Mouse (Mus musculus) Muller cell, postnatal 12 days (primary cell): ENCODE results near the gene Mrps7.
A peak's percentile ranks its signal among the peaks of the same experiment; 100 is the strongest.

Experiments used
- DNase-seq: peaks from one replicate; pipeline ENCODE4 v3.0.0-alpha.2; 2015; ENCODE audit errors: inconsistent ontology term

Gene Mrps7

GRCm38 (mm10) chr11:115603476-115604303 lies at the start of gene Mrps7, which contains the start of gene Gga3:
TSS of gene Mrps7 (plus strand) at chr11:115603925.
TSS of gene Gga3 (minus strand) at chr11:115604051.
- DNase-seq = peak; percentile 96

- no peak for DNase-seq
Measured at GRCm38 (mm10) chr11:115555717-115556116, 48.0 kb upstream of the Mrps7 start.

DNA sequence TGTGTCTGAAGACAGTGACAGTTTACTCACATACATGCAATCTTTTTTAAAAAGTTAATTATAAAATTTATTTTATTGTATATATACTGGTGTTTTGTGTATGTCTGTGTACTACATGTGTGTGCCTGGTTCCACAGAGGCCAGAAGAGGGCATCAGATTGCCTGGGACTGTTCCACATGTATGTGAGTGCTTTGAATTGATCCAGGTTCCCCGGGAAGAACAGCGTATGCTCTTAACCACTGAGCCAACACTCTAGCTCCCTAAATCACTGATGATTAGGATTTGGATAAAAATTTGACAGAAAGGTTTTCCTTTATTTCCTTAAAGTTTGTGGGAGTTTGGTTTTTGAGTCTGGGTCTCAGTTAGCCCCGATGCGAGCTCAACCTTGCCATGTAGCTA lies 40.3 kb upstream of the Mrps7 start:
- no peak for DNase-seq

GRCm38 (mm10) chr11:115564064-115564809 lies 39.5 kb upstream of the Mrps7 start, which contains the start of gene Nup85:
TSS of gene Nup85 (plus strand) at chr11:115564434.
- DNase-seq = peak; percentile 97

DNA sequence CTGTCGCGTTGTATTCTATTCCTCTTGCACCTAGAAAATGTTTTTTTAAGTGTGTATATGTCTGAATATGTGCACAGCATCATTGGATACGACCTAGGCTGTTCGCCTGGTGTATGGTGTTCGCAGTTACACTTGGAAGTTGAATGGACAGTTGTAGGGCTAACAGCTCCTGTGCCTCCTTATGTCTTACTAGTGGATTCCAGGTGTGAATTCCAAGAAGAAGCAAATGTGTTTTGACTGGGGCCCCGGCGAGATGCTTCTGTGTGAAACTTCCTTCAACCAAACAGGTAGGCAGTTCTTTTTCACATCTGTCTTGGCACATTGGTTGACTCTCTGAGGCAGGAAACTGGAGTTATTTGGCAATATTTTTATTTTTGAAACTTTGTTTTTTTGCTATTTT lies 38.8 kb upstream of the Mrps7 start:
- DNase-seq = no peak

GRCm38 (mm10) chr11:115579080-115579479 lies 24.6 kb upstream of the Mrps7 start:
- no peak for DNase-seq

DNA sequence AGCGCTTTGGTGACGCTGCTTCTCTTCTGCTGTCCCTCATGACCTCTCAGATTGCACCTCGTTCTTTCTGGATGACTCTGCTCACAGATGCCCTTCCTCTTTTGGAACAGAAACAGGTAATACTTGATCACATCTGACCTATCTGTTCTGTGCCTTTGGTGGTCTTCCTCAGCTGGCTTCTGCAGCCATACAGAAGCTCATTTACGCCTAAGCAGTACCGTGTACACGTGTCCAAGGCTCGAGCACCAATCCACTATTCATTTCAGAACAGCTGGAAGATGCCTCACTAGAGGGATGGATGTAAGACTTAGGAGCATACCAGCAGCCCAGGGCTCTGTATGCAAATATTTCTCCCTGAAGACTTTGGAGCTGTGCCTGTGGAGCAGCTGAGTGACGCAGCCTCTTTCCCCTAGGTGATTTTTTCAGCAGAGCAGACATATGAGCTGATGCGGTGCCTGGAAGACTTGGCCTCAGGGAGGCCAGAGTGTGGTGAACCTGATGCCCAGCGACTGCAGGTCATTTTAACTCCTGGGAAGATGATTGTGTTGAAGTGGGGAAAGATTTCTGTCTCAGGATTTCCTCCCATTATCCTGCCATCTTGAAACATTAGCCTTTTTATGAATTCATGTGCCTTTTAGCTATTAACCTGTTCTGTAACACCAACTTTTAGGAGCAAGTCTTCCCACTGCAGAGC lies 20.7 kb upstream of the Mrps7 start:
- no peak for DNase-seq

GRCm38 (mm10) chr11:115584376-115585073 lies 19.2 kb upstream of the Mrps7 start:
- DNase-seq = no peak

DNA sequence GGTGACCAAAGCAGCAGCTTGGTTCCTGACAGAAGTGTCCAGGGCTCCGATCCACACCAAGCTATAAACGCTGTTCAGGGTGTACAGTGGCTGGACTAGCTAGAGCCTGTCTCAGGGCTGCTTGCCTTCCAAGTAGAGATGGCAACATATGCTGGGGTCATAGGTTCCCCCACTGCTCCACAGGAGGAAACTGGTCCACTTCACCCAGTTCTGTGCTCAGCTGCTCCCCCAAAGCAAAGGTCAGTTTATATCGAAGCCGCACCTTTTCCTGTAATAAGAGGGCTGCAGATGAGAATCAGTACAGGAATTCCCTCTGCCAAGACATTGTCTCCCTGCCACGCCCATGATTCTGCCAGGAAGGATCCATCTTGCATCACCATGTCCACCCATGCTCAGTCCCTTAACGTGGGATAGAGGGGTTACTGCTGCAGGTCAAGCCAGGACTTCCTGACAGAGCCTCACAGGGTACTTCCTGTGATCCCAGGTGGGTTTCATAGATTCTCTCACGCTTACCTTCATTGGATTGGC lies 18.1 kb upstream of the Mrps7 start:
- no peak for DNase-seq

DNA sequence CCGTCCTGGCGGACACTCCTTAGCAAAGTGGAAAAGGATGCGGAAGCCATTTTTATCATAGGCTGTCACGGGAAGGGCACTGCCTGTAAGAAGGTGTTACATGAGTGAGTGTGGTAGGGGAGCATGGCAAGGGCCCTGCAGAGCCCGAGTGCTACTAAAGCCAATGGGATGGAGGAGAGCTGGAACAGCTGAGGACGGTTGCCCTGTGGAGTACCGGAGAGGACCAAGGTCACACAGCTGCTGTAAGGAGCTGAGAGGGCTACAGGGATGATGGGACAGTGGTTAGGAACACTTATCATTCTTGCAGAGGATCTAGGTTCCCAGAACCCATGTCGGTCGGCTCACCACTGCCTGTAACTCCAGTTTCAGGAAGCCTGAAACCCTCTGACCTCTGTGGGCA lies 17.3 kb upstream of the Mrps7 start:
- DNase-seq = no peak

- DNase-seq = no peak
Measured at GRCm38 (mm10) chr11:115587984-115588383, 15.7 kb upstream of the Mrps7 start.

DNA sequence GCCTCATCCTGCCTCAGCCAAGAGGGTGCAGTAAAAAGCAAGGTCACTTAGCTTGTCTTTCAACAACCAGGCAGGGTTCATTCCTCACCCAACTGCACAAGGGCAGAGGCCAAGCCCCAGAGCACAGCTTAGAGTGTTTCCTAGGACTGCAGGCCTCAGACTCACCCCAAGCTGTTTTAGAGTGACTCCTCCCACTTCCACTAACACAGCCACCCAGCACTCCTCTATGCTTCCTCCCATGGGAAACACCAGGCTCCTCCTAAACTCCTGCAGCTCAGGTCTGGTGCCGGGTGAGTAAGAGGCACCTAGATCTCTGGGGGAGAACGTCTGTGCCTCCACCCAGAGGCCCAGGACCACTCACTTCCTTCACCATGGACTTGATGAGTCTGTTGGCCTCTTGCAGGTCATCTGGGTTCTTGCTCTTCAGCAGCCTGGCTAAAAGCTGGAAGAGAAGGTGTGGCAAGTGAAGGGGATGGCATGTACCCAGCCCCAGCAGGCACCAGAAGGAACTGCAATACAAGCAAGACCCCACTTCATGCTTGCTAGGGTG lies 13.1 kb upstream of the Mrps7 start:
- no peak for DNase-seq

DNA sequence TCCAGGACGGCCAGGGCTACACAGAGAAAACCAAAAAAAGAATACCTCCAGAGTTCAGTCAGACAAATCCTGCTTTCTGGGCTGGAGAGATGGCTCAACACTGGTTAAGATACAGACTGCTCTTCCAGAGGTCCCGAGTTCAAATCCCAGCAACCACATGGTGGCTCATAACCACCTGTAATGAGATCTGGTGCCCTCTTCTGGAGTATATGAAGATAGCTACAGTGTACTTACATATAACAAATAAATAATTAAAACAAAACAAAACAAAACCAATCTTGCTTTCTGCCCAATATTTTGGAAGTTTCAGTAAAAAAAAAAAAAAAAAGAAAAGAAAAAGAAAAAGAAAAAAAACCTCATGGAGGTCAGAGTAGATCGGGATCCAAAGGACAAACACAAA lies 8.5 kb upstream of the Mrps7 start:
- no peak for DNase-seq

GRCm38 (mm10) chr11:115598309-115598708 lies 5.4 kb upstream of the Mrps7 start:
- no peak for DNase-seq

DNA sequence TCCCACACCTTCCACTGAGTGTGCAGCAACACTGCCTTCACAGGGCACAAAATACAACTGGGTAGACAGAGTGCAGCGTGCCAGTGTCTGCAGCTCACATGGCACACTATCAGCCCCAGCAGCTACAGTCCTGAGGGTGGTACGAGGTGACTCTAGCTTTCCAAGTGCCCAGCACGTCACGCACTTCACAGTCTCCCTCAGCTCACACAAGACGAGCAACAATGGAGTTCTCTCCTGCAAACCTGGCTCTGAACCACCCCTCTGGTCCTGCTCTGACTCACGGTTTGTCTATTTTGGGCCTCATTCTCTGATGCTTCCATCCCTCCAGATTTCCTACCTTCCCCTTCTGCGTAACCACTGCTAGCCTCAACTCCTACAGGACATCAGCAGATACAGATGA lies 4.0 kb upstream of the Mrps7 start:
- no peak for DNase-seq

GRCm38 (mm10) chr11:115600743-115601142 lies 3.0 kb upstream of the Mrps7 start:
- no peak for DNase-seq

GRCm38 (mm10) chr11:115601174-115601573 lies 2.6 kb upstream of the Mrps7 start:
- no peak for DNase-seq

DNA sequence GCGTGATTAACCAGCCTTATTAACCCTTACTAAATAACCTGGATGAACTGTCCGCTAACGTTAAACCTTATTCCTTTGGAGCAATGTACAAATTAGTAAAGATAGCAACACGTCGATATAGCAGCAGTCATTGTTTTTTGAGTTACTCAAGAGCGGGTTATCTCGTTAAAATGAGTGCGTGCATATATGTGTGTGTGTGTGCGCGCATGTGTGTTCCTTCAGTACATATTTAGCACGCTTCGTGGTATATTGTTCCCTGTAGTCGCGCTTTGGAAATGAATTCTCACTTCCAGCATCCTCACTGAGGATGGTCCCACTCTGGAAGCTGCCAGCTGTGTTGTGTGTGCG lies 623 bp upstream of the Mrps7 start:
- DNase-seq = no peak

- no peak for DNase-seq
Measured at GRCm38 (mm10) chr11:115604304-115604696, 575 bp downstream of the Mrps7 start.

- DNase-seq = no peak
Measured at GRCm38 (mm10) chr11:115606733-115607132, 3.0 kb downstream of the Mrps7 start.
